Mouse (Mus musculus) CH12.LX (cell line): ENCODE measurements around the gene Adprhl2. TPM values are rescaled to one million over a fixed set of nuclear protein-coding genes. Genes with fewer than 3 reads are reported as not detected.

ENCODE experiments used
- DNase-seq: peaks from one replicate; pipeline ENCODE4 v3.0.0-alpha.2; 2013; ENCODE audit errors: extremely low read depth
- H3K27ac ChIP-seq: 2 replicates; pipeline ENCODE4 v1.5.1; 2012; ENCODE audit warnings: low read depth, mild to moderate bottlenecking, control low read depth, moderate library complexity; ENCODE audit not compliant: insufficient read depth
- H3K27me3 ChIP-seq: replicated peaks from 2 replicates; pipeline ENCODE3; 2012; ENCODE audit warnings: inconsistent platforms
- H3K36me3 ChIP-seq, 2 experiments: replicated peaks in 1 of 2; 2 replicates each; pipeline versions ENCODE3 to v1.6.1; 2012; ENCODE audit warnings: inconsistent platforms in 1 of 2, low read length in 1 of 2, mild to moderate bottlenecking in 1 of 2, mixed read lengths in 1 of 2, moderate library complexity in 1 of 2; ENCODE audit not compliant: control insufficient read depth in 1 of 2, insufficient read depth in 1 of 2
- H3K4me1 ChIP-seq, 2 experiments: 2 replicates each; pipeline ENCODE4 v1.6.1; 2012; ENCODE audit warnings: inconsistent platforms in 1 of 2, moderate library complexity in 1 of 2; ENCODE audit not compliant: insufficient read depth in 2 of 2, control insufficient read depth in 1 of 2
- H3K4me2 ChIP-seq: 2 replicates; pipeline ENCODE4 v1.6.1; 2012; ENCODE audit warnings: low read depth, mild to moderate bottlenecking, control low read depth; ENCODE audit not compliant: poor library complexity, insufficient read depth, severe bottlenecking
- H3K4me3 ChIP-seq, 3 experiments: fragments of 150-350 bp in 1 of 3; sonication (generic) in 1 of 3; replicated peaks in 1 of 3; 2 replicates each; pipeline versions ENCODE3 to v1.5.1; 2011 to 2012; ENCODE audit warnings: low read depth in 2 of 3, low read length in 2 of 3, mild to moderate bottlenecking in 2 of 3, moderate library complexity in 2 of 3, control low read depth in 1 of 3, improper control_type of control experiment in 1 of 3, inconsistent platforms in 1 of 3, mixed read lengths in 1 of 3; ENCODE audit not compliant: poor library complexity in 1 of 3
- H3K79me2 ChIP-seq: replicated peaks from 2 replicates; pipeline ENCODE4 v1.6.1; 2012; ENCODE audit warnings: mild to moderate bottlenecking, moderate library complexity; ENCODE audit not compliant: control insufficient read depth, poor library complexity, insufficient read depth, severe bottlenecking; ENCODE audit errors: extremely low read depth
- H3K9ac ChIP-seq: 2 replicates; pipeline ENCODE4 v1.6.1; 2012; ENCODE audit warnings: low read depth, mild to moderate bottlenecking, control low read depth, moderate library complexity; ENCODE audit not compliant: insufficient read depth
- H3K9me3 ChIP-seq: replicated peaks from 2 replicates; pipeline ENCODE3; 2012; ENCODE audit warnings: low read length, inconsistent platforms, mixed read lengths
- CHD2 ChIP-seq: IDR thresholded peaks from 2 replicates; pipeline ENCODE4 v1.6.1; 2011; ENCODE audit warnings: low read length, improper control_type of control experiment
- CTCF ChIP-seq, 2 experiments: IDR thresholded peaks in 1 of 2; conservative IDR thresholded peaks in 1 of 2; 2 replicates each; pipeline ENCODE4 v1.5.1; 2011 to 2012; ENCODE audit warnings: low read depth in 2 of 2, low read length in 2 of 2, improper control_type of control experiment in 1 of 2, inconsistent platforms in 1 of 2, mild to moderate bottlenecking in 1 of 2, moderate library complexity in 1 of 2
- E2F4 ChIP-seq: IDR thresholded peaks from 2 replicates; pipeline ENCODE4 v1.6.1; 2011; ENCODE audit warnings: low read depth, low read length, improper control_type of control experiment; ENCODE audit not compliant: insufficient replicate concordance
- EP300 ChIP-seq: IDR thresholded peaks from 2 replicates; pipeline ENCODE4 v1.6.1; 2011; ENCODE audit warnings: low read length, improper control_type of control experiment
- ETS1 ChIP-seq: conservative IDR thresholded peaks from 2 replicates; pipeline ENCODE4 v1.6.1; 2012; ENCODE audit warnings: low read depth, mild to moderate bottlenecking, inconsistent platforms, low read length, improper control_type of control experiment, moderate library complexity
- HCFC1 ChIP-seq: IDR thresholded peaks from 2 replicates; pipeline ENCODE4 v1.6.1; 2012; ENCODE audit warnings: low read depth, mild to moderate bottlenecking, inconsistent platforms, low read length, improper control_type of control experiment
- IRF4 ChIP-seq: IDR thresholded peaks from 2 replicates; pipeline ENCODE4 v1.6.1; 2014; ENCODE audit warnings: low read depth, mild to moderate bottlenecking, inconsistent platforms, low read length, improper control_type of control experiment
- JUN ChIP-seq: IDR thresholded peaks from 2 replicates; pipeline ENCODE4 v1.6.1; 2011; ENCODE audit warnings: low read depth, mild to moderate bottlenecking, low read length, improper control_type of control experiment, moderate library complexity; ENCODE audit not compliant: insufficient read depth
- KAT2A ChIP-seq: IDR thresholded peaks from 2 replicates; pipeline ENCODE4 v1.6.1; 2012; ENCODE audit warnings: low read length, improper control_type of control experiment, inconsistent platforms; ENCODE audit not compliant: insufficient replicate concordance
- MAX ChIP-seq: IDR thresholded peaks from 2 replicates; pipeline ENCODE4 v1.6.1; 2011; ENCODE audit warnings: low read length, improper control_type of control experiment
- MAZ ChIP-seq: IDR thresholded peaks from 2 replicates; pipeline ENCODE4 v1.6.1; 2012; ENCODE audit warnings: low read depth, mild to moderate bottlenecking, inconsistent platforms, low read length, improper control_type of control experiment, moderate library complexity
- MEF2A ChIP-seq: IDR thresholded peaks from 2 replicates; pipeline ENCODE4 v1.6.1; 2014; ENCODE audit warnings: low read depth, mild to moderate bottlenecking, inconsistent platforms, low read length, improper control_type of control experiment, borderline replicate concordance
- NELFE ChIP-seq: IDR thresholded peaks from 2 replicates; pipeline ENCODE4 v1.6.1; 2011; ENCODE audit warnings: low read depth, low read length, improper control_type of control experiment
- NRF1 ChIP-seq: IDR thresholded peaks from 2 replicates; pipeline ENCODE4 v1.6.1; 2014; ENCODE audit warnings: low read depth, mild to moderate bottlenecking, inconsistent platforms, low read length, improper control_type of control experiment, moderate library complexity
- POLR2A ChIP-seq: IDR thresholded peaks from 2 replicates; pipeline ENCODE4 v1.6.1; 2011; ENCODE audit warnings: low read depth, mild to moderate bottlenecking, improper control_type of control experiment, low read length
- POLR2AphosphoS2 ChIP-seq: IDR thresholded peaks from 2 replicates; pipeline ENCODE4 v1.6.1; 2011; ENCODE audit warnings: low read depth, low read length, improper control_type of control experiment
- SIN3A ChIP-seq: IDR thresholded peaks from 2 replicates; pipeline ENCODE4 v1.6.1; 2012; ENCODE audit warnings: low read length, improper control_type of control experiment, inconsistent platforms
- SMC3 ChIP-seq: IDR thresholded peaks from 2 replicates; pipeline ENCODE4 v1.6.1; 2011; ENCODE audit warnings: low read depth, low read length, improper control_type of control experiment
- TBP ChIP-seq: conservative IDR thresholded peaks from 2 replicates; pipeline ENCODE4 v1.6.1; 2011; ENCODE audit warnings: low read depth, low read length, improper control_type of control experiment
- TCF12 ChIP-seq: IDR thresholded peaks from 2 replicates; pipeline ENCODE4 v1.6.1; 2014; ENCODE audit warnings: low read depth, mild to moderate bottlenecking, inconsistent platforms, low read length, improper control_type of control experiment
- USF1 ChIP-seq: IDR thresholded peaks from 2 replicates; pipeline ENCODE4 v1.6.1; 2014; ENCODE audit warnings: low read depth, mild to moderate bottlenecking, inconsistent platforms, low read length, improper control_type of control experiment
- ZC3H11A ChIP-seq: IDR thresholded peaks from 2 replicates; pipeline ENCODE4 v1.6.1; 2012; ENCODE audit warnings: low read depth, mild to moderate bottlenecking, inconsistent platforms, low read length, improper control_type of control experiment
- ZKSCAN1 ChIP-seq: IDR thresholded peaks from 2 replicates; pipeline ENCODE4 v1.6.1; 2012; ENCODE audit warnings: low read depth, inconsistent platforms, low read length, improper control_type of control experiment, borderline replicate concordance
- ZMIZ1 ChIP-seq: IDR thresholded peaks from 2 replicates; pipeline ENCODE4 v1.6.1; 2012; ENCODE audit warnings: low read depth, mild to moderate bottlenecking, inconsistent platforms, low read length, improper control_type of control experiment
- ZNF384 ChIP-seq: IDR thresholded peaks from 2 replicates; pipeline ENCODE4 v1.6.1; 2012; ENCODE audit warnings: low read depth, low read length, improper control_type of control experiment, inconsistent platforms
- dilution Hi-C: fragments of 300-500 bp; cut with MboI; formaldehyde crosslinking; loops from 2 replicates; pipeline ENCODE4 v1.14.3; 2020; ENCODE audit warnings: low sequenced_read_pairs; ENCODE audit not compliant: extremely low pct_unique_long_range_greater_than_20kb, extremely low pct_ligation_motif_present
- in situ Hi-C: fragments of 300-500 bp; cut with MboI; formaldehyde crosslinking; loops from 3 replicates; pipeline ENCODE4 v1.14.3; 2019; ENCODE audit warnings: low sequenced_read_pairs, low pct_ligation_motif_present, low pct_unique_long_range_greater_than_20kb, mixed read lengths
- polyA plus RNA-seq: library from polyadenylated mRNA; unstranded; fragments of >175 nt; gene quantifications from 2 replicates; pipeline ENCODE4 v1.2.1, GENCODE M21; 2012; ENCODE audit warnings: low read depth; ENCODE audit not compliant: insufficient read length
- total RNA-seq, 2 experiments: library from RNA; depleted of rRNA; stranded (reverse); fragments of 300-350 nt in 1 of 2; fragments of >200 nt in 1 of 2; gene quantifications; 2 replicates each; pipeline ENCODE4 v1.2.3; 2012 to 2014

The Adprhl2 gene
- total and polyA plus RNA-seq, 3 experiments: 52.0 to 68.5 (median 59.7) TPM

- Histone ChIP-seq H3K9me3 (no peaks in the 10 kb centered on the region), H3K4me2 (no peak overlapping the region), H3K36me3 (no peaks in the 10 kb centered on the region), H3K9ac (no peak overlapping the region), H3K79me2 (no peaks in the 10 kb centered on the region), H3K27me3 (peaks cover 20% of the 10 kb centered on the region), H3K4me3 (no peak overlapping the region), H3K4me1 (peaks cover 0 to 12% of the 10 kb centered on the region in 2 experiments; a peak in 2 of 4 replicates), H3K27ac (no peak overlapping the region)
- in situ Hi-C loops: no loop called here
- dilution Hi-C loops: no loop called here
- no peak for TF ChIP-seq SMC3
- TF ChIP-seq MAZ: no peak
- no peak for TF ChIP-seq JUN
- TF ChIP-seq HCFC1: no peak
- TF ChIP-seq ZKSCAN1: no peak
- no peak for TF ChIP-seq ZMIZ1
- TF ChIP-seq E2F4: no peak
- no peak for TF ChIP-seq SIN3A
- TF ChIP-seq TBP: no peak
- TF ChIP-seq ZC3H11A: no peak
- no peak for TF ChIP-seq CTCF (conservative IDR thresholded peaks at IDR 0.05 in 1 of 2, IDR thresholded peaks at IDR 0.05 in 1 of 2; ENCODE audit: low read depth in 2 of 2, low read length in 2 of 2)
- TF ChIP-seq IRF4: no peak
- TF ChIP-seq EP300: no peak
- TF ChIP-seq TCF12: no peak
- DNase-seq: no peak
Measured at GRCm38 (mm10) chr4:126287302-126287995, 34.1 kb downstream of the Adprhl2 start.

- no peak within 1 kb of the TSS for H3K9ac ChIP-seq
- dilution Hi-C loops (no loop called here), in situ Hi-C loops (no loop called here)
- no peak within 1 kb of the TSS for H3K4me3 ChIP-seq
- TF ChIP-seq POLR2A (no peak), KAT2A (no peak), SIN3A (no peak), ZNF384 (no peak), NRF1 (no peak), POLR2AphosphoS2 (no peak), E2F4 (no peak), CHD2 (no peak), JUN (no peak), IRF4 (no peak), ZKSCAN1 (no peak), MAX (no peak), USF1 (no peak), ZMIZ1 (no peak), EP300 (no peak), CTCF (conservative IDR thresholded peaks at IDR 0.05 in 1 of 2, IDR thresholded peaks at IDR 0.05 in 1 of 2; ENCODE audit: low read depth in 2 of 2, low read length in 2 of 2) (no peak), HCFC1 (no peak), ETS1 (no peak), NELFE (no peak), MEF2A (no peak)
- H3K4me1 ChIP-seq: peaks cover 0 to 19% of the 10 kb centered on the region in 2 experiments; a peak in 2 of 4 replicates
- H3K27ac ChIP-seq: no peak within 1 kb of the TSS
- no peaks in the 10 kb centered on the region for H3K9me3 ChIP-seq
- no peak within 1 kb of the TSS for H3K4me2 ChIP-seq
- H3K36me3 ChIP-seq: no peaks in the 10 kb centered on the region
- no peaks in the 10 kb centered on the region for H3K79me2 ChIP-seq
- peaks cover 20% of the 10 kb centered on the region for H3K27me3 ChIP-seq
- DNase-seq: no peak
Measured at GRCm38 (mm10) chr4:126286492-126286891, 35.0 kb downstream of the Adprhl2 start, which contains the start of gene Col8a2. Gene Col8a2 (plus strand): TSS chr4:126286793.
